Mouse (Mus musculus) cerebellum, postnatal 36 days (tissue): ENCODE measurements around the gene Il1r1.
"Not testable (repeated sequence)": the region's sequence is repeated elsewhere in the genome, so short reads cannot be mapped to it uniquely, and the experiment has no call there.

ENCODE experiments used
- DNase-seq, 2 experiments: peaks; one replicate each; pipeline ENCODE4 v3.0.0; 2021 to 2022; ENCODE audit warnings: mixed read lengths in 2 of 2

The Il1r1 gene

GRCm38 (mm10) chr1:40272204-40272603 is 47.3 kb downstream of the Il1r1 start:
- DNase-seq: no peak

GRCm38 (mm10) chr1:40273491-40273890 is 48.6 kb downstream of the Il1r1 start:
- no peak for DNase-seq

- DNase-seq: no peak
These were observed 50.6 kb downstream of the Il1r1 start for GRCm38 (mm10) chr1:40275285-40276013.

GRCm38 (mm10) chr1:40277944-40278343 is 53.1 kb downstream of the Il1r1 start:
- no peak for DNase-seq

- no peak for DNase-seq
These were observed 53.8 kb downstream of the Il1r1 start for GRCm38 (mm10) chr1:40278720-40279119.

- DNase-seq: no peak
These were observed 54.4 kb downstream of the Il1r1 start for GRCm38 (mm10) chr1:40279182-40279743.

- no peak for DNase-seq
These were observed 57.1 kb downstream of the Il1r1 start for GRCm38 (mm10) chr1:40281950-40282349.

GRCm38 (mm10) chr1:40282394-40282793 is 57.5 kb downstream of the Il1r1 start:
- no peak for DNase-seq

GRCm38 (mm10) chr1:40283995-40284394 is 59.1 kb downstream of the Il1r1 start:
- no peak for DNase-seq

- DNase-seq: no peak
These were observed 65.8 kb downstream of the Il1r1 start for GRCm38 (mm10) chr1:40290489-40291255.

GRCm38 (mm10) chr1:40292231-40292630 is 67.4 kb downstream of the Il1r1 start:
- no peak for DNase-seq

GRCm38 (mm10) chr1:40293891-40294290 is 69.0 kb downstream of the Il1r1 start:
- DNase-seq: no peak

- DNase-seq: no peak
These were observed 69.9 kb downstream of the Il1r1 start for GRCm38 (mm10) chr1:40294824-40295223.

- no peak for DNase-seq
These were observed 73.2 kb downstream of the Il1r1 start for GRCm38 (mm10) chr1:40298053-40298452.

- no peak for DNase-seq
These were observed 78.4 kb downstream of the Il1r1 start for GRCm38 (mm10) chr1:40303179-40303866.

GRCm38 (mm10) chr1:40304321-40304720 is 79.4 kb downstream of the Il1r1 start:
- DNase-seq: not testable (repeated sequence)

GRCm38 (mm10) chr1:40306111-40306510 is 81.2 kb downstream of the Il1r1 start:
- no peak for DNase-seq

- DNase-seq: no peak
These were observed 86.2 kb downstream of the Il1r1 start for GRCm38 (mm10) chr1:40311123-40311522.

GRCm38 (mm10) chr1:40311625-40312024 is 86.7 kb downstream of the Il1r1 start:
- DNase-seq: no peak

- DNase-seq: no peak
These were observed 89.1 kb downstream of the Il1r1 start for GRCm38 (mm10) chr1:40314016-40314415.

- DNase-seq: no peak
These were observed 92.8 kb downstream of the Il1r1 start for GRCm38 (mm10) chr1:40317657-40318056.

- DNase-seq: no peak
These were observed 96.9 kb downstream of the Il1r1 start for GRCm38 (mm10) chr1:40321824-40322223.

GRCm38 (mm10) chr1:40322543-40322942 is 97.7 kb downstream of the Il1r1 start:
- no peak for DNase-seq
